Mouse (Mus musculus) E14TG2a.4 (cell line): ENCODE results near the gene Dlg4.

ENCODE experiments used
- CTCF ChIP-seq: conservative IDR thresholded peaks from 2 replicates; pipeline ENCODE4 v1.5.1; 2014; ENCODE audit warnings: low read length
- NANOG ChIP-seq: IDR thresholded peaks from 2 replicates; pipeline ENCODE4 v1.6.1; 2014; ENCODE audit warnings: borderline replicate concordance, low read length, mixed read lengths

DNA sequence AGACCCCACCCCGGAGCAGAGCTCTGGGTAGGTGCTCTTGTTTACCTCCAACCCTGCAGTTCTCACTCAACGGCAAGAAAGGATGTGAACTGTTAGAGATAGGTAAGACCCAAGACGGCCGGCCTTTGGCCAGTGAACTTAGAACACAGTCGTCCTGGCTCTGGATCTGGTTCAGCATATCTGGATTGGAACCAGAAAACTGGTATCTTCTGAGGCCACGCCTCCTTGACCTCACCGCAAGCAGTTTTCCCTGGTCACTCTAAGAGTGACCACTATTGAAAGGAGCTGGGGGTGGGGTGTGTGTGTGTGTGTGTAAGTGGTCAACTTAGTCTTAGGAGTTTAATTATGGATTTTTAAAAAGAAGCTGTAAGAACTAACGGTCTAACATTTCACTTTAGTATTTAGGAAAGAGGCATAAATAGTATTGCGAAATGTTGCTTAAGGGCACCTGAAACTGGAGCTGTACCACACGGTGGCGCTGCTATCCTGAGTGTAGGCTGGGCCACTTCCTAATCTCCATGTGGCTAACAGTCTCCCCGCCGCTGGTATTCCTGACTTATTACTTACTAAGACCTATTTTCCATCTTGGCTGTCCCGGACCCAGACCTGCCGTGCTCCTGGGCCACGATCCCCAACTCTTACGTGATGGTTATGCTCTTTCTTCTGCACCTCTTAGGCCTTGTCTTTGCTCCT is 57.8 kb downstream of the Dlg4 start:
- TF ChIP-seq CTCF, result peak; percentile 55
- TF ChIP-seq NANOG, result no peak
